Mouse (Mus musculus) retina, postnatal 1 day (tissue): ENCODE measurements around the gene Zfp423.
A peak's percentile ranks its signal among the peaks of the same experiment; 100 is the strongest.

Experiments used
- DNase-seq: peaks from one replicate; pipeline ENCODE4 v3.0.0-alpha.2; 2012

Zfp423 gene

DNA sequence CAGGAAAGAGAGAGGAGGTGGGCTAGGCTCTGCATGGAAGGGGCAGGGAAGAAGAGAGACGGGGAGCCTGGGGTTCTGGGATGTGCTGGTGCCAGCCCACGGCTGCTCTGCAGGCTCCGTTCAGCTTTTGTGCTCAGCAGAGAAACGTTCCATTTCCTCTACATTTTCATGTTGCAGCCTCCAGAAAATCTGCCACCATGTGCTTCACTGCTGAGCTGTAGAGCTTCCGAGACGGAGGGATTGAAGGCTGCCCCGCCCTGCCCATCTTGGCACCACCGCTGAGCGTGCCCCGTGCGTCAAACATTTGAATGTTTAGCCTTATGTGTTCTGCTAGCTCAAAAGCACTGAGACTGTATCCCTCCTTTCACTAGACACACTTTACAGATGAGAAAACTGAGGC lies 159.3 kb downstream of the Zfp423 start:
- no peak for DNase-seq

DNA sequence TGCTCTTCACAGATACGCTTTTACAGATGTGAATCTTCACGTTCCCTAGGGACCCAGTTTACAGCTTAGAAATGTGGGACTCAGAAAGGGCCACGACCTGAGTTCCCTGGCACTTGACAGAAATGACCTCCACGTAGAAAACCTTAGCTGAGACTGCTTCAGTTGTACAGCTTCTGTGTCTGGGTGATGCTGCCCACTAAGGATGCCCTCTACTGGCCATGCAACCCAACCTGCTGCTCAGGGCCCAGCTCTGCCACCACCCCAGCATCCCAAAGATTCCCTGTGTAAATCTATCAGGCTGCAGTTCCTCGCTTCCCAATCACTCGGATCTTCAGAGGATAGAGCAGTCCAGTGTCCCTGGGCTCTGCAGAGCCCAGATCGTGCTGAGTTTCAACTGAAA lies 163.2 kb downstream of the Zfp423 start:
- peak; percentile 48 for DNase-seq

DNA sequence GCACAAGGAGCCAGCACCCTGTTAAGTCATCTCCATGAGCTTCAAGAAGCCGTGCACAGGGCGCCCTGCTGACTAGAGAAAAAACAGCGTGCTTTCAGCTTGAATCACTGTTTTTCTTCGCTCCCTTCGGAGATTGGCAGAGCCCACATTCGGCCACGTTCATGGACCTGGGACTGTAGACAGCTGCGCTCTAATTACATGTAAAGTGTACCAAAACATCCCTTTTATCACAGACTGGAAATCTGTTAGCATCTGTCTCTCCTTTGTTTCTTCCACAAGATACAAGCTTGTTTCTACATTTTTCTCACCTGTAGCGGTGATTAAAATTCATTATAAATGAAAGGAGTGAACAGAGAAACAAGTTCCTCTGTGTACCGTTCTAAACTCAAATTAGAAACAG lies 164.8 kb downstream of the Zfp423 start:
- no peak for DNase-seq

DNA sequence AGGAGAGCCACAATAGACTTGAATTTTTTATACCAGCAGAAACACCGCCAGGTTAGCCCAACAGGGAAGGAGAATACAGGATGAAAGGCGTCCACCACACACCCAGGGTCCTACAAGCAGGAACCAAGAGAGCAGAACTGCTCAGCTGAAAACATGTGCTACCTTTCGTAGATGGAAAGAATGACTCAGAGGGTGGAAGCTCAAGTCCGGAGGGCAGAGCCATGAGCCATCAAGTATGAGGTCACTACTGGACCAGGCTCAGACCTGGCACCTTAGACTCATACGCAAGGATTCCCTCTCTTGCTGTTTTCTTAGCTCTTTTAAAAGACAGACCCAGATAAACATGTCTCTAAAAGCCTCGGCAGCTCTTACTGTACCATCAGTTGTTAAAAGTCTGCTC lies 168.3 kb downstream of the Zfp423 start:
- no peak for DNase-seq

DNA sequence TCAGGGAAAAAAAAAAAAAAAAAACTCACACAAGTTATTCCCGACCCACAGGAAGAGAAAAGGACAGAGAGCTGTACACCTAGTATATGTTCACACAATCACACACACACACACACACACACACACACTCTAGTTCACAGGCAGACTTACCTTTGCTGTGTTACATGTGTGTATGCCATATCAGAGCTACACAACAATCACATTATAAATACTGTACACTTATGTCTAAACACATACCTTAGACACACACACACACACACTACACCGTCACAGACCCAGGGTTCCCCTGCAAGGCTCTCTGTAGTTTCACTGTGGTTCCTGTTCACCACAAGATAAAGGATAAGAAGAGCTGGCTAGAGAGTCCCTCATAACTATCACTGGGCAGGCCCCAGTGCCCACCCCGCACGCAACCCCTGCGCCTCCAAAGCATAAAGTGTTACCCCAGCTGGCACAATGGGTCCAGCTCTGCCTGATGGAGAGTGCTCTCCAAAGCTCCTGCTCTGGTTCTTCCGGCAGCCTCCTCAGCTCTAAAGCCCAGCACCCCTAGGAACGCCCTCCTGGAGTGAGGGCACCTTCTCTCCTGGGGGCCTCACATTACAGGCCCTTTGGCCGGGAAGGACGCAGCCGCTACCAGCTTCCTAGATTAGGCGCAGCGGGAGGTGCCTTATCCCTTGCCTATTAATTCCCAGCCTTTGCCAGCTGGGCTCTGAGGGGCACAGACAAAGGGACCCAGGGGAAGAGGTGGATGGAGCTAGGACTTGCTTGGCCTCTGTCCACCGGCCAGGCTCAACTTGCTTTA lies 174.6 kb downstream of the Zfp423 start:
- DNase-seq: peak; percentile 73

DNA sequence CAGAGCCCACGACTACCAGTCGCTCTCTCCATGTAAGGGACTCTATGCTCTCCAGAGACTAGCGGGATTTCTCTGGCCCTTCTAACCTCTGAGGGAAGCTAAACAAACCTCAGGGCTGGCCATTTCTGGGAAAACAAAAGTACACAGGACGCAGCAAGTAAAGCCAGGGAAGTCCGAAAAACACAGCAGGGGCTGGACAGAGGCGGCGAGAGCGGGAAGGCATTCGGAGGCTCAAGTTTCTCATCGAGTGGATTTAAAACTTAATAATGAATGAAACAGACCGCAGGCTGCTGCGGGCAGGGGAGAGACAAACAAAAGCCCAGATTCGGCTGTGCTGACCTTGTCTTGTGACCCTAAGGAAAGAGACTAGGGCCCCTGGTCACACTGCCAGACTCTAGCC lies 175.2 kb downstream of the Zfp423 start:
- no peak for DNase-seq

DNA sequence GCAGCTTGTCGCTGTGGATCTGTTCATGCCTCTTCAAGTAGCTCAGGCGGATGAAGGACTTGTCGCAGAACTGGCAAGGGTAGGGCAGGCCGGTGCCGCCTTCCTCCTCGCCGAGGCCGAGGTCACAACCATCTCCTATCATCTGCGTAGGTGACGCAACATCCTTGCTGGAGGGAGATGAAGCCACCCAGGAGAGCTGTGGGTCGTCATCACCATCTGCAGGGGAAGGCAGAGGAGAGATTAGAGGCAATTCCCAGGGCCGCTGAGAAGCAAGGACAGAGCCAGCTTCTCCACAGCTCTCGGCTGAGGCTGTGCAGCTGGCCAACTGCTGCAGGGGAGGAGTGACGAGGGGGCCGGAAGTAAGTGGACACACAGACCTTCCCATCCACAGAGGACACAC lies 176.2 kb downstream of the Zfp423 start:
- peak; percentile 53 for DNase-seq

DNA sequence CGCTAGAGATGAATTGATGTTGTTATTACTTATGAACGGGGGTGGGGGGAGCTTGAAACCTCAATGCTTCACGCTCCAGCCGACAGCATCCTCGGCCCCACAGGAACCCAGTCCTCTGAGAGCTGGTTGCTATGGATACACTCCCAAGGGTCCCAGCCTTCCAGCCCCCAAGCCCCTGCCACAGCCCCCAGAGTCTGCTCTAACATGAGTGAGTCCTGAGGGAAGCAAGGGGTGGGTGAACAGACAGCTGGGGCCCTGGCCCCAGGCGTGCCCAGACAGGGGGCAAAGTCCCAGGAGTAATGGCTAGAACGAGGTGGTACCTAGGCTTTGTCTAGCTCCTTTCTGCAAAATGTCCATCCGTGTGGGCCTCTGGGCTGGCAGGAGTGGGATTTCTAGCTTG lies 181.8 kb downstream of the Zfp423 start:
- DNase-seq: peak; percentile 56

DNA sequence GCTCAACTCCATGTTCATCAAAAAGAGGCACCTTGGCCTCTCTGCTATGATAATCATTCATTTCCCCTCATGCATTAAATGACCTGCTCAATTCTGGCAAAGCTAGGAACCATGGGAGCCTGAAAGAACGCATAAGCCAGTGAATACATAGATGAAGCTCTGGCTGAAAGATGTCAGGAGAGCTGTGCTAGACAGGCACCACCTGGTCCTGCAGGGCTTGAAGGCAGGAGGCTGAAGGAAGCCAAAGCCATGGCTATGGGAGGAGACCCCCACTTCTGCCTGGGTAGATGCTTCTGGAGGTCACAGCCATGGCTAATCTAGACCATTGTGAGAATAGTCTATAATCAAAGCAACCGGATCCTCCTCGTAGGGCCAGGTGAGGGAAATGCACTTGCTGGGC lies 183.5 kb downstream of the Zfp423 start:
- DNase-seq: no peak

DNA sequence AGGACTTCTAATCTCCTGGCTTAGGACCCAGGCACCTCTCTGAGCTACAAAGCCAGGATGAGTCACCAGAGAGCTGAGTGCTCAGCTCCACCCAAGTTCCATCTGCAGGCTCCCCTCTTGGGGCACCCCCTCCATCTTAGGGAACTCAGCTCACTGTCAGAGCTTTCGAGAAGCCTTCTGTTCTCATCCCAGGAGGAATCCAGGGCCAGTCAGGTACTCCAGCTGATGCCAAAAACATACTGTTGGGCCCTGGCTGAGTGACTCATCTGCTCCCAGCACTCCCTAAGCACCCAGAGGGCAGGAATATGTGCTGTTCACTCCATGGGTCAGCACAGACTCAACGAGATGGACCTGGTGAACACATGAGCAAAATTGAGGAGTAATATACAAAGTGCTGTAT lies 184.4 kb downstream of the Zfp423 start:
- DNase-seq: no peak

DNA sequence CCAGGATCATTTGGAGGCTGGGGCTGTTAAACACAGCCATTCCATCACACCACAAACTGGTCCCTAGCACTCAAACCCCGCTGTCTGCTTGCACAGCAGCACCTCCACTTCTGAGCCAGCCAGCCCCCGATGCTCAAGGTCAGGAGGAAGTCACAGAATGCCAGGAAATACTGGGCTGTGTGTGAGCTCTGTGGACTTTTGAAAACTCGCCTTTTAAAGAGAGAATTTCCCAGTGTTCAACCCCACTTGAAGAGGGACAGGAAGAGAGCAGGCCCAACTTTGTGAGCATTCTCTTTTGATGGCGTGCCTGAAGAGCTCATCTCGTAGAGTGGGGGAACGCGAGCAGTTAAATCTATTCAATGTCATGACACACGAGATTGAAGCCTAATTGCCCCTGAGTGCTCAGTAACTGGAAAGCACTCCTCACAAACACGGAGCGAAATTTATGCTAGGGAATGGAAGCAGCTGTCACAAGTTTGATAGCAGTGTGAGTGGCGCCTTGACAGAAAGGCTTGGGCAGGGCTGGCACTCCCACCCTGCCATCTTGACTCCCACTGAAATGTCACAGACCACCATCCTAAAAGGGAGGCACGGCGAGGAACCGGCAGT lies 186.4 kb downstream of the Zfp423 start:
- DNase-seq: no peak

DNA sequence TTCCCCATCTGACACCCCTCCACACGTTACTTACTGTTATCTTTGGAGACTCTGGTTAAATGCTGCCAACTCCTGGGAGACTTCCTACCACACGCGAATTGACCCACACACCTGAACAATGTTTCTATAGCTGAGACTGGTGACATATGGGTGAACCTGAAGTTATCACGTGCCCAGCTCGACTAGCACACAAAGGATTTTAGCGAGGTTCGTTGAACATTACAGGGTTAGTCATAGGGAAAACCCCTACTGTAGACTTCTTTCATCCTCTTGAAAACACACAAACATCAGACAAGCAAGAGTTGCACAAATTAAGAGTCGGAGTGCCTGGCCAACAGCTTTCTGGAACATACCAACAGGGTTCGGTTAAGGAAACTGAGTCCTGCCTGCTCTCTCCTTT lies 191.5 kb downstream of the Zfp423 start:
- DNase-seq: no peak

DNA sequence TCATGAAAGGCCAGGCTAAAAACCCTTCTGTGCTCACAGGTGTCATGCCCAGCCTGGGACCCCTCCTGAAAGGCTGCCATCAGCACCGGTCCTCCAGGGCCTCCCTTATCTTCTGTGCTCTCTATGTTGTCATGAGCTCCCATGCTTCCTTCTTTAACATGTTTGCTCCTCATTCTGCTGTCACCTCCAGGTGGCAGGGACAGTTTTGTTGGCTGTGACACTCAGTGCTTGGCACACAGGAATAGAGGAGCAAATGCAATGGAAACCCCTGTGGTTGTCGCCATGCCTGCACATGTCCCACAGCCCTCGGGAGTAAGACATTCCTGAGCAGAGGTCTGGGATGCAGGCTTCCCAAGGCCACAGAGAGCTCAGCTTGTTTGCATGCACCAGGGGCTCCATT lies 194.1 kb downstream of the Zfp423 start:
- no peak for DNase-seq

DNA sequence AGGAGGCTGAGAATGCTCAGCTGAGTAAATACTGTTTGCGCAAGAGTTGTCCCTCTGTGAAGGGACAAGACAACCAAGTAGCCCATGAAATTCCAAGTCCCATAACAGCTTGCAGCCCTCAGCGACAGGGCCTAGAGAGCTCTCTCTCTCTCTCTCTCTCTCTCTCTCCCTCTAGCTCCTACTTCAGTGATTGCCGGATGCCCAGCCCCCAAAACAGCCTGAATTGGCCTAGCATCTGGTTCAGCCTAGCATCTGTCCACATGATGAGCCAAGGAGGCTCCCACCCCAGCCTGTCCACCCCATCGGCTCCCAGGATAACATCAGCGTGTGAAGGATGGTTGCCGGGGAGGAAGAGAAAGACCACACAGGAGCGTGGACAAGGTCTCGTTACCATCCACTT lies 200.6 kb downstream of the Zfp423 start:
- DNase-seq: peak; percentile 50

DNA sequence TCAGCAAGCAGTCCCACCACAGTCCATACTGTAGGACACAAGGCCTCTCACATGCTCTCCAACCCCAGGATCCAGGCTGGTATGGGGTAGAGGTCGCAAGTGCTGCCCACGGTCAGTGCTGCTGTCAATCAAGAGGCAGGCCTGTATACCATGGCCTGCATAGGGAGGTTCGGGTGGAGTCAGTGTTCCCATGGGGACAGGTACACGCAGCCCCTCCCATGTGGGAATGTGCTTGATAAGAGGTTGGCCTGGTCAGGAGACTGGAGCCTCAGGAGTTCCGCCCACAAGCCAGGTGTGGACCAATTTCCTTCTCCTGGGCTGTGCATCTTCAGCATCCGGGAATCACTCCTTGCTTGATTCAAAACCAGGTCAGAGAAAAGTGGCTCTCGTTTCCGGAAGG lies 204.5 kb downstream of the Zfp423 start:
- DNase-seq: no peak

DNA sequence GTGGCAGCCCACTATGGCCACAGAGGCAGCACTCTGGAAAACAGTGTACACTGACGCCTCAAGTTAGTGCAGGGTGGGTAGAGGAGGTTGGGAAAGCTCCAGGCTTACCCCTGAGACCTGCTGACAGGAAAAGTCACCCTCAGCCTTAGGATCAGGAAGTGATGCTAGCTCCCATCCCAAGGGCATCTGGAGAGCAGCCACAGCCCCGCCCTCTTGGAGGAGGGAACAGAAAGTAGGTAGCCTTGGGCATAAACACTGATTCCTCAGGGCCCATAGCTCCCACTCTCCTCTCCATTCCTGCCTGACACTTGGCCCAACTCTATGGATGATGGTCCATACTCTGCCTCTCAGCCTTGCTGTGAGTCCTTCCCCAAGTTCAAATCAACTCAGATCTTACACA lies 205.8 kb downstream of the Zfp423 start:
- no peak for DNase-seq

DNA sequence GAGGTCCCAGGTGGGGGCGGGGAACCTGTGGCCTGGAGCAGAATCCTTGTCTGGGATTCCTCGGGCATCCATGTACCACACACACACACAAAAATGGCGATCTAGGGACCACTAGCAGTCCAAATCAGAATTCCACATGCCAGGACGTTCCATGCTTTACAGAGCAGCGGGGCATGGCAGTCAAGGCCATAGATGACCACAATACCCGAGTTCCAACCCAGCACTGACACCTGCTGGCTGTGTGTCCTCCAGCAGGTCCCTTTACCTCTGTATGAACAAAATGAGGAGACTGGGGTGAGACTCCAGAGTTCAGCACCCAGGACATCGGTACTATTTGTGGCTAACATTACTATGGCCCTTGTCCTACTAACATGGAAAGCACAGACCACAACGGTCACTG lies 206.2 kb downstream of the Zfp423 start:
- peak; percentile 63 for DNase-seq

DNA sequence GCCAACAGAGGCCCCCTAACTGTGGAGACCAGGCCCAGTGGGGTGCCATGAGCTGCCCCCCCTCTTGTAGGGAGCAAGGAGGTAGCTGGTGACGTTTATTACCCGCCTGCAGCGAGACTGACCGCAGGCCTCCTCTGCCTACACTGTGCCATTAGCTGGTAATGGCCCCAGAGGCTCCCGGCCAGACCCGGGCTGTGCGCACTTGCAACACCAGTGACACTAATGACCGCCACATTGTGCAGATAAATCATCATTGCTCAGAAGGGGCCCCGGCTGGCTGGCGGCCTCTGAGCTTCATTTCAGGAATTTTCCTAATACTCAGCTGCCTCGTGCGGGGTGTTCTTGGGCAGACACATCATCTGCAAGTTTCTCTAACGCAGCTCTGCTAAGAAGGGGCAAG lies 206.7 kb downstream of the Zfp423 start:
- peak; percentile 46 for DNase-seq

DNA sequence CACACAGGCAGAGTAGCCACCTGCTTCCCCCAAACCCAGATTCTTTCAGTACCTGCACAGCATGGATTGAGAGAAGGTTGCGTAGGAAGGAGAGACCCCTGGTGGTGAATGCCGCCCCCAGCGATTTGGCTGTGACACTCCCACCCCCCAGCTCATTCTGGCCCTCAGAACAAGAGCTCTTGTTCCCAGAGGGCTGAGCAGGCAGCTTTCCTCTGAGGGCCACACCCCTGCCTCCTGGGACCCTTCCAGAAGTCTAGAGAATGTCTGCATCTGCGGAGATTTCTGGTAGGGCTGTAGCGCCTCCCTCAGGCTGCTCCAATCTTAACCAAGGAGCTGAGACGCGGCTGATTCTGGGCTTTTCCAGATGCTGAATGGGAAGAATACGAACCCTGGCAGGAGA lies 211.8 kb downstream of the Zfp423 start:
- peak; percentile 68 for DNase-seq

DNA sequence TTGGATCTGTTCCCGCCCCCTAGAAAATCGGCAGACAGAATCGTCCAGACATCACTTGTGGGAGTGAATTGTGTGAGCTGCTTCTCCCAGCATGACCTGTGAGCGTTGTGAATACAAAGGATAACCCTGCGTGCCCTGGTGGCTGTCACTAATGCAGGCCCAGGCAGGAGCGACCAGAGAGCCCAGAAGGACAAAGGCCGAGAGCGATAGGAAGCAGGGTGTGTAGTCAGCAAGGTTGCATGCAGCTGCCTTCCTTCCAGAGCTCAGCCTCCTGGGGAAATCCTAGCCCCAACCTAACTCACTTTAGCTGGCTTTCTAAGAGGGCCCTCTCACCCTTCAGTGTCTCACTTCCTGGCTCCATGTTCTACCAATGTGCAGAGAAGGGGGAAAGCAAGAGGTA lies 212.3 kb downstream of the Zfp423 start:
- peak; percentile 48 for DNase-seq

DNA sequence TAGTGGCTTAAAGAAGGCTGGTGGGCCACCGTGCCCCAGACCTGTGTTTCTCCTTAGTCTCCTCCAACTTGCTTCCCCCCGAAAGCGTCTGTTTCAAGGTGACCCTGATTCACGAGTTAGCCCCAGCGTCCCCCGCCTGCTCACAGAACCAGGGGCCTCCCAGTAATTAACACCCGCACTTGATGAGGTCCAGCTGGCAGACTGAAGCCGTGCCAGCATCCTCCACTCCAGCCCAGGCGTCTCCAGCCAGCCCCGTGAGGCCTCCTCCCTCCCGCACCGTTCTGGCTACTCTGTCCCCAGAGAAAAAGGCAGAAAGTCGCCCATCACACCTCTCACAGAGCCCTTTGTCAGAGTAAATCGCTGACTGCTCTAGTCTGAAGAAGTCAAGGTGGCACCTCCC lies 213.3 kb downstream of the Zfp423 start:
- peak; percentile 75 for DNase-seq

DNA sequence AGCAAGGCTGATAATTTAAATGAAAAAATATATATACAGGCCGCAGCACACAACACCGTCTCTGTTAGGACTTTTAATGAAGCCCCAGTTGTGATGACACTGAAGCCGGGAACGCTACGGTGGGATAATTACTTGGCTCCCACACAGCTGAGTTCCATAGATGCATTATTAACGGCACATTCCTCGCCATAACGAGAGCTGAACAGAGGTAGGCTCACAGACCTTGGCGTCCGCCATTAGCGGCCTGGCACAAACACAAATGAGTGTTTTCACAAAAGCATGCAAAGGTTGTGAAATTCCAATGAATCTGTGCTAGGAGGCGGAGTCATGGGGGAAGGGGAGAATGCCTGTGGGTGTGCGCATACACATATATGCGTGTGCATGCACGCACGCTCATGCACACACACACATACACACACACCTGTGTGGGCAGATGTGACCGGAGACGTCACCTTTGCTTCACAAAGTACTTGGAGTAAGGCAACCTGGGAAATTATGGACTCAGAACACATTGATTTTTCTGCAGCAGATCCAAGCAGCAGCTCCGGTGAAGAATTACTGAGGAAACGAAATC lies 214.2 kb downstream of the Zfp423 start:
- peak; percentile 75 for DNase-seq

DNA sequence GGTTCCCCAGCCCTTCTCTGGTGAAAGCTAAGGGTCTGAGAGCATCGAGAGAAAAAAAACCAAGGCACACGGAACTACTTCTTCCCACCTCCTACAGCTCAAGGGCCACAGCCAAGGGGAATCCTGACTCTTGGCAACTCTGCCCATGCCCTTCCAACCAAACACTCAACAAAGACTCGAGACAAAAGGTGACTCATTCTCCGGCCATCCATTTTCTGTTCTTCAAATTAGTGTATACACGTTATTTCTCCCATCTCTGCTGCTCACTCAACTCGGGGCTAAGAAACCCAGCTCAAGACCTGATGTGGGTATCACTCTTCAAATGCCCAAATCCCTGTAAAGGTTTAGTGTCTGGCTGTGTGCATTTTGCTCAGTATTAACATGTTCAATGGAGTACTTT lies 214.8 kb downstream of the Zfp423 start:
- DNase-seq: no peak

DNA sequence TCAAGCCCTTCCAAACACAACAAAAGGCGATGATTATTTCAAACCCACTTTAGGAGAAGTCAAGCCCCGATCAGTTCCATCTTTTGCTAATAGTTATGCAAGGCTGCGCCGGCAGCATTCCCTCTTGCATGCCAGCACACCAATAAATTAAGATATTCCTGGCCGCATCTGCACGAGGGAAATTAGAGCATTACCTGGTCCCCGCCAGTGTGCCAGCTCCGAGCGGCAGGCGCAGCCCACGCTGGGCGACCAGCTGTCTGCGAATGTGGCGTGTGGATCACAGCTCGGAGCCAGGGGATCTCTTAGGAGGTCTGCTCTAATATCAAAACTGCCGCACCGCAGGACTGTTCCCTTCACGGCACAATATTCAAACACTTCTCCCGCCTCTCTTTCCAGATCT lies 217.4 kb downstream of the Zfp423 start:
- no peak for DNase-seq
